Mouse (Mus musculus) megakaryocyte, embryonic 14.5 days (primary cell): ENCODE data around the gene Myt1l.

ENCODE experiments used
- FLI1 ChIP-seq: IDR thresholded peaks from 2 replicates; pipeline ENCODE4 v1.6.1; 2012; ENCODE audit warnings: low read length, inconsistent platforms, mixed read lengths
- GATA1 ChIP-seq: IDR thresholded peaks from 3 replicates; pipeline ENCODE4 v1.6.1; 2012; ENCODE audit warnings: mixed read lengths, low read length, inconsistent platforms, borderline replicate concordance

GRCm38 (mm10) chr12:29868781-29869180 lies 340.6 kb downstream of the Myt1l start:
- TF ChIP-seq GATA1 (no peak), FLI1 (no peak)
